Mouse (Mus musculus) midbrain, postnatal 0 days (tissue): Measurements from ENCODE around the gene Rpp38. TPM values are rescaled to one million over a fixed set of nuclear protein-coding genes. Genes with fewer than 3 reads are reported as not detected.

ENCODE experiments used
- ATAC-seq: fragments of 200-750 bp; cut with Nextera tagmentation; 2 replicates; pipeline ENCODE4 v1.8.0; 2017; ENCODE audit warnings: moderate number of reproducible peaks, mild to moderate bottlenecking, moderate TSS enrichment, moderate library complexity; ENCODE audit not compliant: low FRiP score
- DNase-seq: peaks from one replicate; pipeline ENCODE4 v3.0.0-alpha.2; 2015; ENCODE audit warnings: low spot score
- H3K27ac ChIP-seq: fragments of 300-500 bp; sonication (generic); 2 replicates; pipeline ENCODE4 v1.5.1; 2014; ENCODE audit warnings: low read depth, mild to moderate bottlenecking, low read length, mixed read lengths
- H3K27me3 ChIP-seq: fragments of 300-500 bp; sonication (generic); 2 replicates; pipeline ENCODE4 v1.6.1; 2014; ENCODE audit warnings: low read length, control low read depth, mixed read lengths; ENCODE audit not compliant: insufficient read depth
- H3K36me3 ChIP-seq: fragments of 300-500 bp; sonication (generic); 2 replicates; pipeline ENCODE4 v1.6.1; 2014; ENCODE audit warnings: low read length, control low read depth, mixed read lengths; ENCODE audit not compliant: insufficient read depth
- H3K4me1 ChIP-seq: fragments of 300-500 bp; sonication (generic); 2 replicates; pipeline ENCODE4 v1.6.1; 2014; ENCODE audit warnings: mild to moderate bottlenecking, control low read depth, antibody characterized with exemption, low read length, mixed read lengths; ENCODE audit not compliant: insufficient read depth
- H3K4me2 ChIP-seq: fragments of 300-500 bp; sonication (generic); 2 replicates; pipeline ENCODE4 v1.6.1; 2014; ENCODE audit warnings: low read depth, mild to moderate bottlenecking, low read length, mixed read lengths; ENCODE audit not compliant: poor library complexity, severe bottlenecking
- H3K4me3 ChIP-seq: fragments of 300-500 bp; sonication (generic); 2 replicates; pipeline ENCODE4 v1.5.1; 2014; ENCODE audit warnings: low read depth, mild to moderate bottlenecking, low read length, moderate library complexity
- H3K9ac ChIP-seq: fragments of 300-500 bp; sonication (generic); replicated peaks from 2 replicates; pipeline ENCODE4 v1.6.1; 2014; ENCODE audit warnings: mild to moderate bottlenecking, low read length, moderate library complexity, mixed read lengths; ENCODE audit not compliant: poor library complexity, severe bottlenecking
- H3K9me3 ChIP-seq: fragments of 300-500 bp; sonication (generic); 2 replicates; pipeline ENCODE4 v1.6.1; 2016; ENCODE audit warnings: low read length, control low read depth
- CTCF ChIP-seq: IDR thresholded peaks from 2 replicates; pipeline ENCODE4 v1.5.1; 2016; ENCODE audit warnings: antibody characterized with exemption, mild to moderate bottlenecking
- WGBS: fragments of 180-500 bp; shearing (Covaris S2); extraction: QIAGEN DNeasy Blood & Tissue Kit; methylation state at CpG from one replicate; pipeline ENCODE4 v1.1.7; 2014; 5-methylcytosine and 5-hydroxymethylcytosine counted together
- polyA plus RNA-seq: library from polyadenylated mRNA; unstranded; fragments of >200 nt; fragmentation: Nextera tagmentation; extraction: Ambion mirVana; gene quantifications from 2 replicates; pipeline ENCODE4 v1.2.1, GENCODE M21; 2015
- total RNA-seq: library from RNA; depleted of rRNA; stranded (reverse); fragments of >200 nt; gene quantifications from 2 replicates; pipeline ENCODE4 v1.2.3, GENCODE M21; 2014

The Rpp38 gene
- total and polyA plus RNA-seq, 2 experiments from 2014 or later: 7.3 to 8.5 TPM

GRCm38 (mm10) chr2:3295826-3296225 is 36.6 kb downstream of the Rpp38 start:
- no peak for ATAC-seq
- H3K4me1 ChIP-seq: no peaks in the 10 kb centered on the region
- no peaks in the 10 kb centered on the region for H3K36me3 ChIP-seq
- no peak overlapping the region for H3K4me2 ChIP-seq
- no peaks in the 10 kb centered on the region for H3K27me3 ChIP-seq
- 83% methylated on average over 7 of the region's 7 CpGs for WGBS
- H3K9ac ChIP-seq: no peak overlapping the region
- no peak overlapping the region for H3K4me3 ChIP-seq
- no peak for DNase-seq
- no peaks in the 10 kb centered on the region for H3K9me3 ChIP-seq
- H3K27ac ChIP-seq: no peak overlapping the region
- no peak for TF ChIP-seq CTCF

- WGBS: 100% methylated on average over 1 of the region's 1 CpGs
- Histone ChIP-seq H3K36me3 (no peaks in the 10 kb centered on the region), H3K9me3 (no peaks in the 10 kb centered on the region), H3K27me3 (no peaks in the 10 kb centered on the region), H3K9ac (no peak overlapping the region), H3K4me3 (no peak overlapping the region), H3K4me2 (no peak overlapping the region), H3K27ac (no peak overlapping the region), H3K4me1 (no peaks in the 10 kb centered on the region)
- ATAC-seq: no peak
- TF ChIP-seq CTCF: no peak
- no peak for DNase-seq
Measured at GRCm38 (mm10) chr2:3292170-3292569, 40.3 kb downstream of the Rpp38 start.

GRCm38 (mm10) chr2:3289581-3289980 is 42.9 kb downstream of the Rpp38 start:
- Histone ChIP-seq H3K36me3 (no peaks in the 10 kb centered on the region), H3K27me3 (no peaks in the 10 kb centered on the region), H3K4me2 (no peak overlapping the region), H3K4me3 (no peak overlapping the region), H3K9me3 (no peaks in the 10 kb centered on the region), H3K9ac (no peak overlapping the region), H3K27ac (no peak overlapping the region), H3K4me1 (peaks cover 3% of the 10 kb centered on the region; the same call in 1 of the 2 replicates)
- DNase-seq: no peak
- WGBS: 84% methylated on average over 1 of the region's 1 CpGs
- no peak for ATAC-seq
- no peak for TF ChIP-seq CTCF

- DNase-seq: no peak
- ATAC-seq: no peak
Measured at GRCm38 (mm10) chr2:3286243-3286642, 46.2 kb downstream of the Rpp38 start.

GRCm38 (mm10) chr2:3285709-3286108 is 46.7 kb downstream of the Rpp38 start:
- Histone ChIP-seq H3K4me1 (peaks cover 6% of the 10 kb centered on the region; the same call in 1 of the 2 replicates), H3K27me3 (no peaks in the 10 kb centered on the region), H3K9ac (0 out of 2 replicates have a peak overlapping the region, but pooled peaks have one; percentile 29), H3K36me3 (no peaks in the 10 kb centered on the region), H3K4me2 (peak overlapping the region; percentile 71), H3K9me3 (no peaks in the 10 kb centered on the region), H3K4me3 (peak overlapping the region; percentile 78), H3K27ac (no peak overlapping the region)
- WGBS: 78% methylated on average over 3 of the region's 3 CpGs
- TF ChIP-seq CTCF: no peak
- ATAC-seq (no peak), DNase-seq (no peak)

More at GRCm38 (mm10) chr2:3286243-3286642, 46.2 kb downstream of the Rpp38 start:
- H3K9ac ChIP-seq: no peak overlapping the region
- H3K27ac ChIP-seq: no peak overlapping the region
- peaks cover 6% of the 10 kb centered on the region; the same call in 1 of the 2 replicates for H3K4me1 ChIP-seq
- H3K27me3 ChIP-seq: no peaks in the 10 kb centered on the region
- WGBS: 80% methylated on average over 2 of the region's 2 CpGs
- no peak for TF ChIP-seq CTCF
- H3K4me3 ChIP-seq: no peak overlapping the region
- no peak overlapping the region for H3K4me2 ChIP-seq
- no peaks in the 10 kb centered on the region for H3K36me3 ChIP-seq
- no peaks in the 10 kb centered on the region for H3K9me3 ChIP-seq

GRCm38 (mm10) chr2:3285181-3285530 is 47.3 kb downstream of the Rpp38 start:
- Histone ChIP-seq H3K27me3 (no peaks in the 10 kb centered on the region), H3K9me3 (no peaks in the 10 kb centered on the region), H3K4me1 (peaks cover 6% of the 10 kb centered on the region; the same call in 1 of the 2 replicates), H3K36me3 (no peaks in the 10 kb centered on the region), H3K9ac (peak overlapping the region; percentile 93), H3K4me3 (peak overlapping the region; percentile 78), H3K4me2 (peak overlapping the region; percentile 71), H3K27ac (peak overlapping the region; percentile 91)
- WGBS: 2% methylated on average over 6 of the region's 6 CpGs
- DNase-seq: peak; percentile 12
- no peak for ATAC-seq
- no peak for TF ChIP-seq CTCF
